Mouse (Mus musculus): Measurements from ENCODE around the gene Dnajb6. TPM values are rescaled to one million over a fixed set of nuclear protein-coding genes. Genes with fewer than 3 reads are reported as not detected.

Gene Dnajb6
- total RNA-seq, 2 experiments from 2014 or later: 182 to 270 TPM

DNA sequence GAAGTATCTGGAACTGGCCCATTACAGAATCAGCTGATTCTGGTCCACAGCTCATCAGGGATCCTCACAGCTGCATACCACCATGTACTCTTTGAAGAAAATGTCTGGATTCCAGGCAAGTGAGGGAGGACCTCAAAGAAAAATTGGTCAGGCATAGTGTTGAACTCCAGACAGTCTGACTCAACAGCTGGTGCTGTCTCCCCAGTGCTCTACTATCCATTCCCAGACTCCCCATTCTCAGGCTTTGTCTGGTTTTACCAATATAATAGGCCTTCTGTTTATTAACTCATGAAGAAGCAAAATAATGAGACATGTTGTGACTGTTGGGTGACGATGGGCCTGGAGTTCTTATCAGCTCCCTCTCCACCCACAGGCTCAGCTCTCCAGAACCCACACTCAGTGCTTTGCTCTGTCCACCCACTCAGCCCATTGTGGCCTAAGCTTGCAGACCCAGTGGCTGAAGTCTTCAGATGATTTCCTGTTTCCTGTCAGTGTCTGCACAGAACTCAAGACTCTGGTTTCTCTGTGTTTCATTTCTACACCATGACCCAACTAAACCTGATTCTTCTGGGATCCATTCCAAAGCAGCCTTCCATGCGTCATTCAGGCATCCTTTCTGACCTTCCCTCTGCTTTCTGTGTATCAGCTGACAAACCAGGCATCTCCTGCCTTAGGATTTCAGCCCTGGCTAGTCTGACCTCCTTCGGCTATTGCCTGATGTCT is 107.1 kb downstream of the Dnajb6 start:
- no peak for ATAC-seq (replicated peaks; ENCODE audit: low FRiP score, poor library complexity, severe bottlenecking)

DNA sequence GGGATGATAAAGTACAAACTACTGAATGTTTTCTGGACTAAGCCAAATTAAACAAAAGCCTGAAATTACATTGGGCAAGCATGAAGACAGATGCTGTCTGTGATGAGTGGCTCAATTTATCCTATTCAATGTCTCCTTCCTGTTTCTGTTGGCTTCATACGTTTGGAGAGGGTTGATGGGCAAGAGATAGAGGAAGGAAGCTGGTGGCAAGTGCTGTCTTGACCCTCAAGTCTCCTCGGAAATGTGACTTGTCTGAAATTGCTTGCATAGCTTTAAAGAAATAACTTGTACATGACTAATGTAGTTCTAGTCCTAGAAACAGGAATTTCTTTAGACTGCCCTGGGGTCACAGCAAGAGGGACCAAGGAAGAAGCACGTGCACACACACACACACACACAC is 109.5 kb downstream of the Dnajb6 start:
- ATAC-seq (replicated peaks; ENCODE audit: low FRiP score, poor library complexity, severe bottlenecking): no peak

DNA sequence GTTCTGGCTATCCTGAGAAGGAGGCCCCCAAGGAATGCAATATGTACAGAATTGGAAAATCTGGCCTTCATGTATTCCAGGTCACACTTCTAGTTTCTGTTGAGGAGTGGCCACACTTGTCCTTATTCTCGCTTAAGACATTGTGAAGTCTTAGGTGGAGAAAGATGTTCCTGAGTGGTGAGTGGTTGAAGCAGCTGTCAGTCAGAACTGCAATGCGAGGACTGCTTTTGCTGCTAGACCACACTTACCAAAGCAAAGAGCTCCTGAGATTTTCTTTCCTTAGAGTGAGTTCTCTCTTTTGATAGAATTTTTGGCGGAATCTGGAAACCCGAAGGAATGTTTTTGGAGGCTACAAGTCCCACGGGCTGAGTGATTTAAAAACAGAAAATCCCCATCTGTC is 112.0 kb downstream of the Dnajb6 start:
- no peak for ATAC-seq (replicated peaks; ENCODE audit: low FRiP score, poor library complexity, severe bottlenecking)

DNA sequence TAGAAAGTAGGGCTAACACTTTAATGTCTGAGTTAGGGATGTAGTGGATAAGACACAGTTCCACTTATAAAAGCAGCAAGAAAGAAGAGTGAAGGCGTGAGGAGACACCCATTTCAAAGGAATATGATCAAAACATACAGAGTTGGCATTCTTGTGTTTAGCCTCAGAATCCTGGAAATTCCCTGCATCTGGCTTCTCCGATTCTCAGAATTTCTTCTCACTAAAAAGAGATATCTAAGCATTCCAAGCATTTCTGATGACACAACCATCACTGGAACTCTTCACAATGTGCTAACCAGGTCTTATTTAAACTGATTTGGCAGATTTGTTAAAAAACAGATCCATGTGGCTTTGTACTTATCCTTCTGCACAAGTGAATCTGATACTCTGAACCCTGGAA is 112.6 kb downstream of the Dnajb6 start:
- no peak for ATAC-seq (replicated peaks; ENCODE audit: low FRiP score, poor library complexity, severe bottlenecking)

DNA sequence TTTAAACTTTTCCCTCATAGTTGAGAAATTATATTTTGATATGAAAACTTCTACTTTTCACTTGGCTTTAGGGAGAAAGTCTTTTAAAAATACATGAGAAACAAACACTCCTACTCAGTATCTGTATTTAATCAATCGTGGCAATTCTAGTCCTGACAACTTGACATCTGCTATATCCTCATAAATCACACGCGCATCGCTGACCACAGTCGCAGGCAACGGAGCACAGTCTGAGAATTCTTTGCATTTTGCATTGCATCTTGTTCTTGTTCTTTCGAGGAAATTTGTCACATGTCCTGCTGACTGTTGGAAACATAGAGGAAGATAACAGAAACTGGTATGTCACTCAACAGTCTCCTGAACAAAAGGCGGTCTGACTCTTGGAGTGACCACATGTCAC is 116.9 kb downstream of the Dnajb6 start:
- ATAC-seq (replicated peaks; ENCODE audit: low FRiP score, poor library complexity, severe bottlenecking): no peak

DNA sequence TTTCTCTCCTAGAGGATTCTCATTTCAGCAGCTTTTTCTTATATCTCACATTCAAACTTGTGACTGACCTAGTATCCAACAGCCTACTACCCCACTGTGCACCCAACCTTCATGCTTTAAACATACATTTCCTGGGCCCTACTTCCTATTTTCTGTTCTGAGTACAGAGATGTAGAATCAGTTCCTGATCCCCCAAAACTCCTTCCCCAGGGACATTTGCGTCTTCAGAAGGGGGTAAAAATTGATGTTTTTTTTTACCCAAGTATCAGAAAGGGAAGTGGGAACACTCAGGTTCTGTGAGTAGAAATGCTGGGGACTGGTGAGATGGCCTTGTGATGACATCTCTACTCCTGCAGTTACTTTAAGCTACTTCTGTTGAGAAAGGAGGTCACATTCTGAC is 117.5 kb downstream of the Dnajb6 start:
- ATAC-seq (replicated peaks; ENCODE audit: low FRiP score, poor library complexity, severe bottlenecking): no peak

DNA sequence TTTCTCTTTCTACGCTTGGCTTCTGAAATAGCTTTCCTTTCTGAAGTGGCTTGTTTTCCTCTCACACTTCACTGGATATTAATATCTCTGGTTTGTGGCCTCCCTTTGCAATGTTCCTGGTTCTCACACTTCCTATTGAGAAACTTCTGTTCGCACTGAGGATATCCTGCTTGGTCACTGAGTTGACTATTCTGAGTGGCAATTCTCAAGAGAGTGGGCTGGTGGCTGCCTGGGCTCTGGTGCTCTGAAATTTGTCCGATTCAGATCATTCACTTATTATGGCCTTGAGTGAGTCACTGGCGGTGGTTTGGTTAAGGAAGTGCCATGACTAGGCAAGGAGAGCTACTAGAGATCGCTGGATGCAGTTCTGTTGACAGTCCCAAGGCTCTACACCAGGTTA is 118.9 kb downstream of the Dnajb6 start:
- no peak for ATAC-seq (replicated peaks; ENCODE audit: low FRiP score, poor library complexity, severe bottlenecking)

DNA sequence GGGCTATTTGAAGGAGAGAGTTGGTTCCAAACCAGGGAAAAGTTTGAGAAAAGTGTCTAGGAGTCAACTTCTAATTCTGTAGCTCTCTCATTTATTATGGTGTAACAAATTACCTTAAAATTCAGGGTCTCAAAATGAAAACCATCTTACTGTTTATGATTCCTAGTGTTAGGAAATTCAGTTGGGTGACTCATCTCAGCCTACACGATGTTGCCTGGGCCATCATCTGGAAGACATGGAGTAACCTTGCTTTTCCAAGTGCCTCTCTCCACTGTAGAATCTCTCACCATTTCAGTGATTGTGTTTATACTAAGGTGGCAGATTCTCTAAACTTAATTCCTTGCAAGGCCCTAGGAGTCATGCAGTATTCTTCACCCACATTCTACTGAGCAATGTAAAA is 119.5 kb downstream of the Dnajb6 start:
- ATAC-seq (replicated peaks; ENCODE audit: low FRiP score, poor library complexity, severe bottlenecking): no peak

DNA sequence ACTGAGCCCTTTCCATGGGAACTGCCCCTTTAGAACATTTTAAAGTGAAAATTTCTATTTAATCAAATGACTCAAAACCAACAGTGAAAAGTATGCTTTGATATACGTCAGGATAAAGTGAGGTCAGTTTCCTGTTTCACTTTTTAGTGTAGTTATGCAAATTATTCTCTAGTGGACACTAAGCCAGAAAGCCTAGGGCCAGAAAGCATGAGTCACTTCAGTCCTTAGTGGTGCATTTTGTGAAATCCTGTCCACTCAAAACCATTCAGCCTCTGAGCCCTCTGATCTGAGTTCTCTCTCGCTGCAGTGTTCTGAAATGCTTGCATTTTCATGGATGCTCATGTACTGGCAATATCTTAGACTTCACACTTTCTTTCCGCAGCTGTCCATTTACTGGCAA is 126.0 kb downstream of the Dnajb6 start:
- no peak for ATAC-seq (replicated peaks; ENCODE audit: low FRiP score, poor library complexity, severe bottlenecking)

DNA sequence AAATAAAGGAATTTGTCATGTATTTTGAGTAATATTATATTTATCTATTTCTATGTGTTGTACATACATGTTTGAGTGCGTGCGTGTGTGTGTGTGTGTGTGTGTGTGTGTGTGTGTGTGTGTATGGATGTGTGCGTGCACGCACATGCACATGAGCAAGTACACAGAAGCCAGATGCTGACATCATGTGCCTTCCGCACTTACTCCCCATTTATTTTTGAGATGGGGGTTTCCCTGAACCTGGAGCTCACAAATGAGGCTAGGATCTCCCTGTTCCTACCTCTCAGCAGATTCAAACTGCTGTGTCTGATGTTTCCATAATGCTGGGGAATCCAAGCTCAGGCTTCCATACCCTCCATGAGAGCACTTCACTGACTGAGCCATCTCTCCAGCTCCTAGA is 126.9 kb downstream of the Dnajb6 start:
- no peak for ATAC-seq (replicated peaks; ENCODE audit: low FRiP score, poor library complexity, severe bottlenecking)

DNA sequence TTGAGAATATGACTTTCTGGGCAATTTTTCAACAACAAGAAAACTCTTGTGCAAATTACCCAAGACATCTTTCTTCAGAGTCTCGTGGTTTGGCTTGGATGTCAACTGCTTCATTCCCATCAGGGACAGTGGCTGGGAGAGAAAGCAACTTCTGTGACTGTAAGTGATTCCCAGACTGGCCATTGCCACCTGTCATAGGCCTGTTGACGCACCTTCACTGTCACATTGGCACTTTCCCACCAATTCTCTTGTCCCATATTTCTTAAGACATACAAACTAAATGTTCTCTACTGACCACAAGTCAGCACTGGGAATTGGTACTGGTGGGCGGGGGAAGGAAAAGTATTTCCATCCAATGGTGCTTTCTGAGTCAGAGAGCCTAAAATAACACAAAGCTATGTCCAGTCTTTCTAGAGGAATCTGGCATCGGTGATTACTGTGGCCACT is 128.8 kb downstream of the Dnajb6 start:
- ATAC-seq (replicated peaks; ENCODE audit: low FRiP score, poor library complexity, severe bottlenecking): no peak

DNA sequence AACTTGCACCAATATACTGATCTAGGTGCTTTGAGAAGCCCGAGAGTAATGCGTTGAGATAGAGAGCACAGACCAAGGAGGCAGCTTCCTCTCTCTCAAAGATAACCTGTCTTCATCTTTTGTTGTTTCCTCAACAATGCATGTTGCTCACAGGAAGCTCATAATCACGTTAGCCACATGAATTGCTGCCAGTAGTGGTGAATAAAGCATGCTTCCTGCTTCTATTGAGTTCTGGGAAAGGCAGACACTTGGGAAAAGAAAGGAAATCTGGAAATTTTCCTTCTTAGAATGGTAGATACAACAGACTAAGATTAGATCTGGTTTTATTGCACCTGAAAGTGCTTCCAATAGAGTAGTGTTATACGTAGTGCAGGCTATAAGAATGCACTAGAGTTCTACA is 129.5 kb downstream of the Dnajb6 start:
- ATAC-seq (replicated peaks; ENCODE audit: low FRiP score, poor library complexity, severe bottlenecking): no peak

Other genes with a start within 250 kb of the Dnajb6 start
- gene Ube3c, start 166.4 kb upstream of the Dnajb6 start, total RNA-seq (2015; ENCODE audit: low replicate concordance): 11.3 and 15.6 TPM in 2 replicates
- 12.9 and 16.2 TPM in 2 replicates for gene Ube3c, start 166.4 kb upstream of the Dnajb6 start, total RNA-seq (2017; ENCODE audit: low replicate concordance)
- not detected in 2 replicates for gene Gm5129, start 248 bp downstream of the Dnajb6 start, total RNA-seq (2015; ENCODE audit: low replicate concordance)
- gene Gm5129, start 248 bp downstream of the Dnajb6 start, total RNA-seq (2017; ENCODE audit: low replicate concordance): not detected in 2 replicates

All from erythroblast, adult 5-6 weeks (primary cell).